In the genomic region with DNA sequence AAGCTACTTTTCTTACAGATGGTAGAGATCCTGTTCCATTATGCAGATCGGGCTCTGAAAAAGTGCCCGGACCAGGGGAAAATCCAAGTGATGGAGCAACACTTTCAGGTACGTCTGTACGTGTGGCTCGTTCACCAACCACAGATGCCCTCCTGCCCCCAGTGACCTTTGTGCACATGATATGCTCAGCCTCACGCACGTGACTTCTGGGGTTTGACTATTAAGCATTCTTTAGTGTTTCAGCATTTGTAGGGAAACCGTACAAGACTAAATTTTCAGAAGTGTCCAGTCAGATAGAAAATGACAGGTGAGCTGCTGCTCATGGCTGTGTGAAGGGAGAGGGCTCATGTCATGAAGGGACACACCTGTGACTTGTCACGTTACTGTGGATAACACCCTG, we compare ENCODE assay signal across 12 mouse cellular contexts.
"Had no signal": no experiment of that assay in that cellular context is flagged by ENCODE, and none has a peak within 500 bp of the region (broad histone marks: within the 10 kb centered on the region; RNA-seq: fewer than 3 reads in every experiment).

No protein-coding gene starts in this region.

- H3K27ac ChIP-seq: kidney, postnatal 0 days; limb, embryonic 15.5 days; liver, embryonic 13.5 days; midbrain, embryonic 12.5 days; neural tube, embryonic 13.5 days had no signal

- ATAC-seq: midbrain, embryonic 16.5 days had no signal

- H3K4me1 ChIP-seq: limb, embryonic 15.5 days; liver, embryonic 13.5 days; midbrain, embryonic 12.5 days; neural tube, embryonic 13.5 days had no signal

- H3K27me3 ChIP-seq: limb, embryonic 15.5 days; liver, embryonic 13.5 days; midbrain, embryonic 12.5 days; neural tube, embryonic 13.5 days had no signal

- H3K4me2 ChIP-seq: limb, embryonic 15.5 days; liver, embryonic 13.5 days; midbrain, embryonic 12.5 days; neural tube, embryonic 13.5 days had no signal

- H3K9ac ChIP-seq: limb, embryonic 15.5 days; liver, embryonic 13.5 days; midbrain, embryonic 12.5 days; neural tube, embryonic 13.5 days had no signal

- H3K9me3 ChIP-seq: limb, embryonic 15.5 days; liver, embryonic 13.5 days; midbrain, embryonic 12.5 days; neural tube, embryonic 13.5 days had no signal

- DNase-seq: liver, embryonic 13.5 days; lung, adult 18-20 months; retina, postnatal 1 day; right cerebral cortex, postnatal 4 days; spleen, adult 18-20 months; thymus, adult 18-20 months; thymus, postnatal 14 days had no signal

- H3K4me3 ChIP-seq: limb, embryonic 15.5 days; liver, embryonic 13.5 days; midbrain, embryonic 12.5 days; neural tube, embryonic 13.5 days had no signal
